Mouse (Mus musculus) hindbrain, embryonic 16.5 days (tissue): Measurements from ENCODE around the gene Dync2h1. TPM values are rescaled to one million over a fixed set of nuclear protein-coding genes. Genes with fewer than 3 reads are reported as not detected.

Source experiments
- ATAC-seq: fragments of 200-750 bp; cut with Nextera tagmentation; 2 replicates; pipeline ENCODE4 v1.8.0; 2017; ENCODE audit warnings: moderate TSS enrichment, moderate library complexity
- H3K27ac ChIP-seq: fragments of 300-500 bp; sonication (generic); 2 replicates; pipeline ENCODE4 v1.5.1; 2014; ENCODE audit warnings: low read depth, mild to moderate bottlenecking, control low read depth, low read length, moderate library complexity
- H3K27me3 ChIP-seq: fragments of 300-500 bp; sonication (generic); replicated peaks from 2 replicates; pipeline ENCODE4 v1.6.1; 2014; ENCODE audit warnings: low read length; ENCODE audit not compliant: control insufficient read depth, insufficient read depth
- H3K36me3 ChIP-seq: fragments of 300-500 bp; sonication (generic); 2 replicates; pipeline ENCODE4 v1.6.1; 2014; ENCODE audit warnings: mild to moderate bottlenecking, low read length, moderate library complexity, mixed read lengths; ENCODE audit not compliant: control insufficient read depth, insufficient read depth
- H3K4me1 ChIP-seq: fragments of 300-500 bp; sonication (generic); 2 replicates; pipeline ENCODE4 v1.6.1; 2014; ENCODE audit warnings: low read depth, low read length; ENCODE audit not compliant: control insufficient read depth, insufficient read depth
- H3K4me2 ChIP-seq: fragments of 300-500 bp; sonication (generic); 2 replicates; pipeline ENCODE4 v1.6.1; 2014; ENCODE audit warnings: mild to moderate bottlenecking, low read length, control low read depth, moderate library complexity
- H3K4me3 ChIP-seq: fragments of 300-500 bp; sonication (generic); 2 replicates; pipeline ENCODE4 v1.5.1; 2014; ENCODE audit warnings: mild to moderate bottlenecking, low read length, control low read depth, moderate library complexity
- H3K9ac ChIP-seq: fragments of 300-500 bp; sonication (generic); 2 replicates; pipeline ENCODE4 v1.6.1; 2014; ENCODE audit warnings: low read depth, mild to moderate bottlenecking, control low read depth, low read length, moderate library complexity
- H3K9me3 ChIP-seq: fragments of 300-500 bp; sonication (generic); 2 replicates; pipeline ENCODE4 v1.6.1; 2014; ENCODE audit warnings: mild to moderate bottlenecking, low read length, moderate library complexity; ENCODE audit not compliant: control insufficient read depth
- WGBS: fragments of 180-500 bp; shearing (Covaris S2); extraction: QIAGEN DNeasy Blood & Tissue Kit; methylation state at CpG from one replicate; pipeline ENCODE4 v1.1.7; 2014; 5-methylcytosine and 5-hydroxymethylcytosine counted together
- polyA plus RNA-seq: library from polyadenylated mRNA; unstranded; fragments of >200 nt; fragmentation: Nextera tagmentation; extraction: Ambion mirVana; gene quantifications from 2 replicates; pipeline ENCODE4 v1.2.1, GENCODE M21; 2015

Dync2h1 gene
- polyA plus RNA-seq, 1 experiment from 2014 or later = 18.7 TPM

- no peaks in the 10 kb centered on the region for H3K27me3 ChIP-seq
- ATAC-seq = no peak
- no peaks in the 10 kb centered on the region for H3K9me3 ChIP-seq
- WGBS = 77% methylated on average over 3 of the region's 3 CpGs
- H3K36me3 ChIP-seq = no peaks in the 10 kb centered on the region
- no peak overlapping the region for H3K4me3 ChIP-seq
- H3K4me2 ChIP-seq = no peak overlapping the region
- no peak overlapping the region for H3K27ac ChIP-seq
- no peak overlapping the region for H3K9ac ChIP-seq
- no peaks in the 10 kb centered on the region for H3K4me1 ChIP-seq
Observed at GRCm38 (mm10) chr9:7050588-7050987, 133.7 kb downstream of the Dync2h1 start.

GRCm38 (mm10) chr9:7042635-7043273, 141.5 kb downstream of the Dync2h1 start:
- H3K36me3 ChIP-seq = peaks cover 15% of the 10 kb centered on the region
- H3K9ac ChIP-seq = no peak overlapping the region
- H3K27ac ChIP-seq = no peak overlapping the region
- no peaks in the 10 kb centered on the region for H3K4me1 ChIP-seq
- ATAC-seq = no peak
- H3K4me2 ChIP-seq = no peak overlapping the region
- WGBS = 97% methylated on average over 5 of the region's 5 CpGs
- peaks cover 2% of the 10 kb centered on the region; the same call in 1 of the 2 replicates for H3K9me3 ChIP-seq
- no peak overlapping the region for H3K4me3 ChIP-seq
- no peaks in the 10 kb centered on the region for H3K27me3 ChIP-seq

GRCm38 (mm10) chr9:7041231-7041630, 143.0 kb downstream of the Dync2h1 start:
- no peaks in the 10 kb centered on the region for H3K27me3 ChIP-seq
- peaks cover 2% of the 10 kb centered on the region; the same call in 1 of the 2 replicates for H3K9me3 ChIP-seq
- no peak overlapping the region for H3K9ac ChIP-seq
- ATAC-seq = no peak
- H3K36me3 ChIP-seq = peaks cover 17% of the 10 kb centered on the region
- no peak overlapping the region for H3K27ac ChIP-seq
- 79% methylated on average over 5 of the region's 5 CpGs for WGBS
- H3K4me2 ChIP-seq = no peak overlapping the region
- no peak overlapping the region for H3K4me3 ChIP-seq
- H3K4me1 ChIP-seq = no peaks in the 10 kb centered on the region

DNA sequence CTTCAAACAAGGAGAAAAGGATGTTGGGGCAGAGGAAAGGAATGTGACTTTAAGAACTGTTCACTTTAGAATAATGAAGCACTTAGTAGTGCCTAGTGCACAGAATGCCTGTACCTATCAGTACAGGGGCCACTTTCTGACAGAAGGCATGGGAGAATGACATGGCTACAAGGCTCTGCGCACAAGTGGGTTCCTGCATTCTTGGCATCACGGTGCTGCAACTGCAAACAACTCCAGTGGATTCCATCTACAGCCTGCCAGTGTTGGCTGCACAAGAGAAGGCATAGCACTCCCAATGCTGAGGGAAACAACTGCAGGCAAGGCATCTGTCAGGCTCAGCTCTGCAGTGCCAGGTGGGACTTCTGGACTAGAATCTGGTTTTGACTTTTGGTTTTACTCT, 151.7 kb downstream of the Dync2h1 start:
- no peak overlapping the region for H3K9ac ChIP-seq
- H3K36me3 ChIP-seq = peaks cover 4% of the 10 kb centered on the region; the same call in 1 of the 2 replicates
- no peak overlapping the region for H3K4me3 ChIP-seq
- H3K27ac ChIP-seq = no peak overlapping the region
- H3K4me2 ChIP-seq = no peak overlapping the region
- no peak for ATAC-seq
- H3K27me3 ChIP-seq = no peaks in the 10 kb centered on the region
- 96% methylated on average over 2 of the region's 2 CpGs for WGBS
- H3K4me1 ChIP-seq = no peaks in the 10 kb centered on the region
- no peaks in the 10 kb centered on the region for H3K9me3 ChIP-seq

DNA sequence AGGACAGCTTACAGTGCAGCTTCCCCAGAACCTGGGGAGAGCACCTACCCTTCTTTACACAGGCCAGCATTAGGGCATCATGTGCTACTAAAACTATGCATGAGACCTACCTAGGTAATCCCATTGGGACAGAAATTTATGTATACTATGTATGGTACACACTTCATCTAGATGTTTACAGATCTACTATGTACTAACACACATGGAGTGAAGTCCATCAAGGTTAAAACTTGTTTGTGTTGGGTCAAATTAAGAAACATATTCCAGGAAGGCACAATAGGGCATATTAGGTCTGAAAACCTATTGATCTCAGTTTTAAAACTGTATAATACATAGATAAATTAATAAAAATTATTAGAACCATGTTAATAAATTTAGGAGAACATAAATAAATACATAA, 168.6 kb downstream of the Dync2h1 start:
- Histone ChIP-seq H3K4me3 (no peak overlapping the region), H3K36me3 (0 out of 2 replicates have a peak, but pooled peaks cover 3% of the 10 kb centered on the region), H3K4me2 (no peak overlapping the region), H3K9me3 (no peaks in the 10 kb centered on the region), H3K27ac (no peak overlapping the region), H3K9ac (no peak overlapping the region), H3K4me1 (no peaks in the 10 kb centered on the region), H3K27me3 (no peaks in the 10 kb centered on the region)
- no peak for ATAC-seq

- H3K4me1 ChIP-seq = no peaks in the 10 kb centered on the region
Observed at GRCm38 (mm10) chr9:7014733-7015132, 169.5 kb downstream of the Dync2h1 start.

GRCm38 (mm10) chr9:7009785-7010184, 174.5 kb downstream of the Dync2h1 start:
- no peak overlapping the region for H3K4me2 ChIP-seq
- no peaks in the 10 kb centered on the region for H3K4me1 ChIP-seq
- no peak for ATAC-seq
- 86% methylated on average over 3 of the region's 3 CpGs for WGBS
- no peaks in the 10 kb centered on the region for H3K27me3 ChIP-seq
- no peak overlapping the region for H3K27ac ChIP-seq
- H3K4me3 ChIP-seq = no peak overlapping the region
- H3K9ac ChIP-seq = no peak overlapping the region
- no peaks in the 10 kb centered on the region for H3K9me3 ChIP-seq
- peaks cover 12% of the 10 kb centered on the region; the same call in 1 of the 2 replicates for H3K36me3 ChIP-seq

More at GRCm38 (mm10) chr9:7014733-7015132, 169.5 kb downstream of the Dync2h1 start:
- 100% methylated on average over 1 of the region's 1 CpGs for WGBS
- H3K9me3 ChIP-seq = no peaks in the 10 kb centered on the region
- no peak overlapping the region for H3K27ac ChIP-seq
- no peak overlapping the region for H3K9ac ChIP-seq
- ATAC-seq = no peak
- H3K4me3 ChIP-seq = no peak overlapping the region
- H3K27me3 ChIP-seq = no peaks in the 10 kb centered on the region
- no peak overlapping the region for H3K4me2 ChIP-seq
- 0 out of 2 replicates have a peak, but pooled peaks cover 3% of the 10 kb centered on the region for H3K36me3 ChIP-seq

- H3K27me3 ChIP-seq = no peaks in the 10 kb centered on the region
- no peak overlapping the region for H3K4me2 ChIP-seq
- H3K4me3 ChIP-seq = no peak overlapping the region
- no peak overlapping the region for H3K27ac ChIP-seq
- H3K4me1 ChIP-seq = no peaks in the 10 kb centered on the region
- no peak for ATAC-seq
- H3K36me3 ChIP-seq = peaks cover 16% of the 10 kb centered on the region
- 62% methylated on average over 2 of the region's 2 CpGs for WGBS
- no peaks in the 10 kb centered on the region for H3K9me3 ChIP-seq
- H3K9ac ChIP-seq = no peak overlapping the region
Observed at GRCm38 (mm10) chr9:6994865-6995264, 189.4 kb downstream of the Dync2h1 start.

- Histone ChIP-seq H3K36me3 (peaks cover 16% of the 10 kb centered on the region), H3K9me3 (no peaks in the 10 kb centered on the region), H3K4me3 (no peak overlapping the region), H3K9ac (no peak overlapping the region), H3K27me3 (no peaks in the 10 kb centered on the region), H3K4me2 (no peak overlapping the region), H3K4me1 (no peaks in the 10 kb centered on the region), H3K27ac (no peak overlapping the region)
- ATAC-seq = no peak; the same call in 1 of the 2 replicates
Observed at GRCm38 (mm10) chr9:6994275-6994674, 190.0 kb downstream of the Dync2h1 start.
